Mouse (Mus musculus): ENCODE data around the gene Pomp. TPM values are rescaled to one million over a fixed set of nuclear protein-coding genes. Genes with fewer than 3 reads are reported as not detected.

Pomp gene
- polyA plus RNA-seq, 1 experiment from 2014 or later = 491 TPM

- no peak for ATAC-seq (ENCODE audit: low FRiP score, low TSS enrichment)
- Histone ChIP-seq H3K36me3 (ENCODE audit: control insufficient read depth, insufficient read depth, low read length) (peaks cover 94% of the 10 kb centered on the region), H3K27me3 (ENCODE audit: control insufficient read depth, insufficient read depth, low read length) (no peaks in the 10 kb centered on the region), H3K9ac (replicated peaks; ENCODE audit: low read length) (no peak overlapping the region), H3K27ac (replicated peaks; ENCODE audit: low read depth, low read length) (no peak overlapping the region), H3K4me1 (ENCODE audit: control insufficient read depth, insufficient read depth, low read length) (no peaks in the 10 kb centered on the region), H3K4me2 (ENCODE audit: low read length) (no peak overlapping the region), H3K4me3 (replicated peaks; ENCODE audit: low read depth, low read length) (no peak overlapping the region), H3K9me3 (ENCODE audit: control insufficient read depth, low read length) (no peaks in the 10 kb centered on the region)
- WGBS = 95% methylated on average over 18 of the region's 18 CpGs
- DNase-seq = no peak
These were observed 14.3 kb downstream of the Pomp start for GRCm38 (mm10) chr5:147874491-147875065.

- Histone ChIP-seq H3K4me2 (ENCODE audit: low read length) (no peak overlapping the region), H3K27me3 (ENCODE audit: control insufficient read depth, insufficient read depth, low read length) (no peaks in the 10 kb centered on the region), H3K4me1 (ENCODE audit: control insufficient read depth, insufficient read depth, low read length) (no peaks in the 10 kb centered on the region), H3K36me3 (ENCODE audit: control insufficient read depth, insufficient read depth, low read length) (peaks cover 94% of the 10 kb centered on the region), H3K9me3 (ENCODE audit: control insufficient read depth, low read length) (no peaks in the 10 kb centered on the region), H3K27ac (replicated peaks; ENCODE audit: low read depth, low read length) (no peak overlapping the region), H3K4me3 (replicated peaks; ENCODE audit: low read depth, low read length) (no peak overlapping the region), H3K9ac (replicated peaks; ENCODE audit: low read length) (no peak overlapping the region)
- WGBS = 97% methylated on average over 8 of the region's 8 CpGs
- DNase-seq (no peak), ATAC-seq (ENCODE audit: low FRiP score, low TSS enrichment) (no peak)
These were observed 14.9 kb downstream of the Pomp start for GRCm38 (mm10) chr5:147875210-147875609.

GRCm38 (mm10) chr5:147877520-147877919 lies 17.3 kb downstream of the Pomp start:
- no peaks in the 10 kb centered on the region for H3K27me3 ChIP-seq (ENCODE audit: control insufficient read depth, insufficient read depth, low read length)
- WGBS = 88% methylated on average over 6 of the region's 6 CpGs

GRCm38 (mm10) chr5:147879971-147880682 lies 19.9 kb downstream of the Pomp start:
- H3K4me2 ChIP-seq (ENCODE audit: low read length) = no peak overlapping the region
- WGBS = 94% methylated on average over 17 of the region's 17 CpGs
- no peaks in the 10 kb centered on the region for H3K9me3 ChIP-seq (ENCODE audit: control insufficient read depth, low read length)
- DNase-seq (no peak), ATAC-seq (ENCODE audit: low FRiP score, low TSS enrichment) (no peak)
- H3K27me3 ChIP-seq (ENCODE audit: control insufficient read depth, insufficient read depth, low read length) = no peaks in the 10 kb centered on the region
- H3K4me1 ChIP-seq (ENCODE audit: control insufficient read depth, insufficient read depth, low read length) = no peaks in the 10 kb centered on the region
- no peak overlapping the region for H3K4me3 ChIP-seq (replicated peaks; ENCODE audit: low read depth, low read length)
- no peak overlapping the region for H3K27ac ChIP-seq (replicated peaks; ENCODE audit: low read depth, low read length)
- H3K9ac ChIP-seq (replicated peaks; ENCODE audit: low read length) = no peak overlapping the region
- peaks cover 59% of the 10 kb centered on the region for H3K36me3 ChIP-seq (ENCODE audit: control insufficient read depth, insufficient read depth, low read length)

More at GRCm38 (mm10) chr5:147877520-147877919, 17.3 kb downstream of the Pomp start:
- no peaks in the 10 kb centered on the region for H3K4me1 ChIP-seq (ENCODE audit: control insufficient read depth, insufficient read depth, low read length)
- H3K9ac ChIP-seq (replicated peaks; ENCODE audit: low read length) = no peak overlapping the region
- H3K9me3 ChIP-seq (ENCODE audit: control insufficient read depth, low read length) = no peaks in the 10 kb centered on the region
- DNase-seq (peak; percentile 9), ATAC-seq (ENCODE audit: low FRiP score, low TSS enrichment) (no peak)
- peaks cover 83% of the 10 kb centered on the region for H3K36me3 ChIP-seq (ENCODE audit: control insufficient read depth, insufficient read depth, low read length)
- H3K4me2 ChIP-seq (ENCODE audit: low read length) = no peak overlapping the region
- H3K4me3 ChIP-seq (replicated peaks; ENCODE audit: low read depth, low read length) = no peak overlapping the region
- no peak overlapping the region for H3K27ac ChIP-seq (replicated peaks; ENCODE audit: low read depth, low read length)

GRCm38 (mm10) chr5:147883581-147883980 lies 23.3 kb downstream of the Pomp start:
- DNase-seq = no peak
- no peak overlapping the region for H3K4me2 ChIP-seq (ENCODE audit: low read length)
- no peak overlapping the region for H3K4me3 ChIP-seq (replicated peaks; ENCODE audit: low read depth, low read length)
- no peaks in the 10 kb centered on the region for H3K27me3 ChIP-seq (ENCODE audit: control insufficient read depth, insufficient read depth, low read length)
- no peak overlapping the region for H3K9ac ChIP-seq (replicated peaks; ENCODE audit: low read length)
- H3K9me3 ChIP-seq (ENCODE audit: control insufficient read depth, low read length) = no peaks in the 10 kb centered on the region
- 92% methylated on average over 6 of the region's 6 CpGs for WGBS
- H3K36me3 ChIP-seq (ENCODE audit: control insufficient read depth, insufficient read depth, low read length) = peaks cover 26% of the 10 kb centered on the region
- no peak for ATAC-seq (ENCODE audit: low FRiP score, low TSS enrichment)
- no peak overlapping the region for H3K27ac ChIP-seq (replicated peaks; ENCODE audit: low read depth, low read length)
- no peaks in the 10 kb centered on the region for H3K4me1 ChIP-seq (ENCODE audit: control insufficient read depth, insufficient read depth, low read length)

GRCm38 (mm10) chr5:147888313-147889297 lies 28.3 kb downstream of the Pomp start:
- Histone ChIP-seq H3K36me3 (ENCODE audit: control insufficient read depth, insufficient read depth, low read length) (no peaks in the 10 kb centered on the region), H3K4me2 (ENCODE audit: low read length) (no peak overlapping the region), H3K9me3 (ENCODE audit: control insufficient read depth, low read length) (no peaks in the 10 kb centered on the region), H3K4me3 (replicated peaks; ENCODE audit: low read depth, low read length) (no peak overlapping the region), H3K27me3 (ENCODE audit: control insufficient read depth, insufficient read depth, low read length) (0 out of 2 replicates have a peak, but pooled peaks cover 4% of the 10 kb centered on the region), H3K27ac (replicated peaks; ENCODE audit: low read depth, low read length) (no peak overlapping the region), H3K9ac (replicated peaks; ENCODE audit: low read length) (no peak overlapping the region), H3K4me1 (ENCODE audit: control insufficient read depth, insufficient read depth, low read length) (0 out of 2 replicates have a peak, but pooled peaks cover 1% of the 10 kb centered on the region)
- DNase-seq (no peak), ATAC-seq (ENCODE audit: low FRiP score, low TSS enrichment) (no peak)
- WGBS = 92% methylated on average over 10 of the region's 12 CpGs

GRCm38 (mm10) chr5:147892735-147893134 lies 32.5 kb downstream of the Pomp start:
- WGBS = 22% methylated on average over 6 of the region's 6 CpGs
- H3K27ac ChIP-seq (replicated peaks; ENCODE audit: low read depth, low read length) = no peak overlapping the region
- no peaks in the 10 kb centered on the region for H3K9me3 ChIP-seq (ENCODE audit: control insufficient read depth, low read length)
- ATAC-seq (ENCODE audit: low FRiP score, low TSS enrichment) (no peak), DNase-seq (no peak)
- H3K9ac ChIP-seq (replicated peaks; ENCODE audit: low read length) = no peak overlapping the region
- H3K4me2 ChIP-seq (ENCODE audit: low read length) = no peak overlapping the region
- no peaks in the 10 kb centered on the region for H3K36me3 ChIP-seq (ENCODE audit: control insufficient read depth, insufficient read depth, low read length)
- H3K27me3 ChIP-seq (ENCODE audit: control insufficient read depth, insufficient read depth, low read length) = 0 out of 2 replicates have a peak, but pooled peaks cover 4% of the 10 kb centered on the region
- no peak overlapping the region for H3K4me3 ChIP-seq (replicated peaks; ENCODE audit: low read depth, low read length)
- 0 out of 2 replicates have a peak, but pooled peaks cover 6% of the 10 kb centered on the region for H3K4me1 ChIP-seq (ENCODE audit: control insufficient read depth, insufficient read depth, low read length)

GRCm38 (mm10) chr5:147893143-147893542 lies 32.9 kb downstream of the Pomp start:
- H3K4me3 ChIP-seq (replicated peaks; ENCODE audit: low read depth, low read length) = 0 out of 2 replicates have a peak overlapping the region, but pooled peaks have one; percentile 58
- H3K4me1 ChIP-seq (ENCODE audit: control insufficient read depth, insufficient read depth, low read length) = 0 out of 2 replicates have a peak, but pooled peaks cover 6% of the 10 kb centered on the region
- H3K9ac ChIP-seq (replicated peaks; ENCODE audit: low read length) = no peak overlapping the region
- H3K9me3 ChIP-seq (ENCODE audit: control insufficient read depth, low read length) = no peaks in the 10 kb centered on the region
- 12% methylated on average over 9 of the region's 9 CpGs for WGBS
- no peak overlapping the region for H3K4me2 ChIP-seq (ENCODE audit: low read length)
- H3K27me3 ChIP-seq (ENCODE audit: control insufficient read depth, insufficient read depth, low read length) = 0 out of 2 replicates have a peak, but pooled peaks cover 4% of the 10 kb centered on the region
- no peaks in the 10 kb centered on the region for H3K36me3 ChIP-seq (ENCODE audit: control insufficient read depth, insufficient read depth, low read length)
- ATAC-seq (ENCODE audit: low FRiP score, low TSS enrichment) (no peak), DNase-seq (peak; percentile 21)
- no peak overlapping the region for H3K27ac ChIP-seq (replicated peaks; ENCODE audit: low read depth, low read length)

Data from midbrain, embryonic 14.5 days (tissue).